ENCODE assay signal across 14 mouse cellular contexts in genomic region chr10:14460252-14460932, GRCm38 (mm10).
DNase-seq lines count a peak whose midpoint lies in the region; ATAC-seq lines count a peak whose summit lies in the region.
"Had no signal": no experiment of that assay in that cellular context is flagged by ENCODE, and none has a peak within 500 bp of the region (broad histone marks: within the 10 kb centered on the region; RNA-seq: fewer than 3 reads in every experiment).

No protein-coding gene starts in this region.

- H3K27ac ChIP-seq in heart, embryonic 12.5 days (ENCODE audit: poor library complexity, severe bottlenecking) = peak overlapping the region; percentile 58
- no peak overlapping the region for H3K27ac ChIP-seq in liver, embryonic 11.5 days (ENCODE audit: low read depth, low read length)
- no peak overlapping the region for H3K27ac ChIP-seq in midbrain, embryonic 11.5 days (ENCODE audit: low read depth, low read length)
- H3K27ac ChIP-seq: forebrain, embryonic 15.5 days; gastrocnemius, adult 2 months; limb, embryonic 12.5 days; neural tube, embryonic 12.5 days had no signal

- no peaks in the 10 kb centered on the region for H3K9me3 ChIP-seq in heart, embryonic 12.5 days (replicated peaks)
- H3K9me3 ChIP-seq in liver, embryonic 11.5 days (ENCODE audit: control insufficient read depth, low read length) = no peaks in the 10 kb centered on the region
- no peaks in the 10 kb centered on the region for H3K9me3 ChIP-seq in midbrain, embryonic 11.5 days (ENCODE audit: control insufficient read depth, low read length)
- H3K9me3 ChIP-seq: forebrain, embryonic 15.5 days; limb, embryonic 12.5 days; neural tube, embryonic 12.5 days had no signal

- 0 out of 2 replicates have a peak overlapping the region, but pooled peaks have one; percentile 4 for H3K4me2 ChIP-seq in heart, embryonic 12.5 days
- H3K4me2 ChIP-seq in liver, embryonic 11.5 days = no peak overlapping the region; the same call in 1 of the 2 replicates
- no peak overlapping the region for H3K4me2 ChIP-seq in midbrain, embryonic 11.5 days
- H3K4me2 ChIP-seq: forebrain, embryonic 15.5 days; limb, embryonic 12.5 days; neural tube, embryonic 12.5 days had no signal

- peak; percentile 82 for ATAC-seq in heart, embryonic 12.5 days (ENCODE audit: insufficient number of reproducible peaks, low FRiP score)
- peak; percentile 34; the same call in 1 of the 2 replicates for ATAC-seq in liver, embryonic 11.5 days (replicated peaks; ENCODE audit: low FRiP score)
- ATAC-seq in common myeloid progenitor, adult 5-6 weeks (replicated peaks; ENCODE audit: low read depth, poor library complexity, severe bottlenecking) = peak; percentile 54
- no peak for ATAC-seq in midbrain, embryonic 11.5 days (ENCODE audit: low FRiP score)
- ATAC-seq: forebrain, embryonic 15.5 days had no signal

- no peak overlapping the region for H3K9ac ChIP-seq in heart, embryonic 12.5 days
- H3K9ac ChIP-seq in liver, embryonic 11.5 days (ENCODE audit: low read depth, low read length) = no peak overlapping the region
- H3K9ac ChIP-seq in midbrain, embryonic 11.5 days (ENCODE audit: low read length) = no peak overlapping the region
- H3K9ac ChIP-seq: forebrain, embryonic 15.5 days; limb, embryonic 12.5 days; neural tube, embryonic 12.5 days had no signal

- peaks cover 19% of the 10 kb centered on the region for H3K4me1 ChIP-seq in heart, embryonic 12.5 days (replicated peaks)
- H3K4me1 ChIP-seq in liver, embryonic 11.5 days (replicated peaks; ENCODE audit: control insufficient read depth, insufficient read depth, low read length) = 0 out of 2 replicates have a peak, but pooled peaks cover 2% of the 10 kb centered on the region
- H3K4me1 ChIP-seq in midbrain, embryonic 11.5 days (ENCODE audit: control insufficient read depth, insufficient read depth, low read length) = no peaks in the 10 kb centered on the region
- H3K4me1 ChIP-seq: forebrain, embryonic 15.5 days; neural tube, embryonic 12.5 days had no signal

- 23% methylated on average over 5 of the region's 5 CpGs for WGBS in heart, embryonic 12.5 days
- 22% methylated on average over 5 of the region's 5 CpGs for WGBS in liver, embryonic 11.5 days
- 69% methylated on average over 5 of the region's 5 CpGs for WGBS in midbrain, embryonic 11.5 days

- H3K27me3 ChIP-seq in heart, embryonic 12.5 days (replicated peaks) = no peaks in the 10 kb centered on the region
- H3K27me3 ChIP-seq in liver, embryonic 11.5 days (replicated peaks; ENCODE audit: control insufficient read depth, insufficient read depth, low read length) = no peaks in the 10 kb centered on the region
- no peaks in the 10 kb centered on the region for H3K27me3 ChIP-seq in midbrain, embryonic 11.5 days (ENCODE audit: control insufficient read depth, insufficient read depth, low read length)
- H3K27me3 ChIP-seq: forebrain, embryonic 15.5 days; limb, embryonic 12.5 days; neural tube, embryonic 12.5 days had no signal

- no peak overlapping the region for H3K4me3 ChIP-seq in heart, embryonic 12.5 days
- no peak overlapping the region for H3K4me3 ChIP-seq in liver, embryonic 11.5 days (ENCODE audit: low read depth, low read length)
- H3K4me3 ChIP-seq in midbrain, embryonic 11.5 days (ENCODE audit: low read depth, low read length) = no peak overlapping the region
- H3K4me3 ChIP-seq: forebrain, embryonic 15.5 days; gastrocnemius, adult 2 months; limb, embryonic 12.5 days; neural tube, embryonic 12.5 days had no signal

- intact Hi-C loops in heart, postnatal 25 days (cut with DNase I) = no loop called here

- no peaks in the 10 kb centered on the region for H3K36me3 ChIP-seq in heart, embryonic 12.5 days
- no peaks in the 10 kb centered on the region for H3K36me3 ChIP-seq in liver, embryonic 11.5 days (ENCODE audit: control insufficient read depth, insufficient read depth, low read length)
- H3K36me3 ChIP-seq in midbrain, embryonic 11.5 days (ENCODE audit: control insufficient read depth, insufficient read depth, low read length) = no peaks in the 10 kb centered on the region
- H3K36me3 ChIP-seq: forebrain, embryonic 15.5 days; limb, embryonic 12.5 days; neural tube, embryonic 12.5 days had no signal

- no peak for DNase-seq in heart, postnatal 25 days (ENCODE audit: low spot score)
- no peak for DNase-seq in liver, embryonic 11.5 days (ENCODE audit: low spot score)
- DNase-seq in liver (no peak), 3T3-L1 (ENCODE audit: low read depth, low spot score) (peak; percentile 16)
- DNase-seq in cerebellum, adult 9-10 months = no peak
- DNase-seq in midbrain, embryonic 11.5 days (ENCODE audit: low spot score, missing footprints) = no peak
- DNase-seq: cerebellum, adult 18-20 months; embryo, embryonic 11 days; gastrocnemius, adult 2 months had no signal
